Mouse (Mus musculus) intestine, embryonic 15.5 days (tissue): ENCODE results near the gene Dnajc12. TPM values are rescaled to one million over a fixed set of nuclear protein-coding genes. Genes with fewer than 3 reads are reported as not detected.
A peak's percentile ranks its signal among the peaks of the same experiment; 100 is the strongest.
"Not testable (repeated sequence)": the region's sequence is repeated elsewhere in the genome, so short reads cannot be mapped to it uniquely, and the experiment has no call there.

Source experiments
- ATAC-seq: fragments of 200-750 bp; cut with Nextera tagmentation; 2 replicates; pipeline ENCODE4 v1.8.0; 2017; ENCODE audit warnings: moderate TSS enrichment, moderate library complexity
- H3K27ac ChIP-seq: fragments of 300-500 bp; sonication (generic); 2 replicates; pipeline ENCODE4 v1.5.1; 2015; ENCODE audit warnings: mild to moderate bottlenecking, inconsistent platforms
- H3K27me3 ChIP-seq: fragments of 300-500 bp; sonication (generic); replicated peaks from 2 replicates; pipeline ENCODE4 v1.6.1; 2015; ENCODE audit warnings: inconsistent platforms
- H3K36me3 ChIP-seq: fragments of 300-500 bp; sonication (generic); 2 replicates; pipeline ENCODE4 v1.6.1; 2015; ENCODE audit warnings: inconsistent platforms
- H3K4me1 ChIP-seq: fragments of 300-500 bp; sonication (generic); replicated peaks from 2 replicates; pipeline ENCODE4 v1.6.1; 2015; ENCODE audit warnings: inconsistent platforms
- H3K4me2 ChIP-seq: fragments of 300-500 bp; sonication (generic); replicated peaks from 2 replicates; pipeline ENCODE4 v1.6.1; 2015; ENCODE audit warnings: mild to moderate bottlenecking, inconsistent platforms
- H3K4me3 ChIP-seq: fragments of 300-500 bp; sonication (generic); replicated peaks from 2 replicates; pipeline ENCODE4 v1.5.1; 2015; ENCODE audit warnings: inconsistent platforms
- H3K9ac ChIP-seq: fragments of 300-500 bp; sonication (generic); 2 replicates; pipeline ENCODE4 v1.6.1; 2015; ENCODE audit warnings: inconsistent platforms
- H3K9me3 ChIP-seq: fragments of 300-500 bp; sonication (generic); 2 replicates; pipeline ENCODE4 v1.6.1; 2016; ENCODE audit warnings: inconsistent platforms
- WGBS: fragments of 180-500 bp; shearing (Covaris S2); methylation state at CpG from one replicate; pipeline ENCODE4 v1.1.7; 2015; 5-methylcytosine and 5-hydroxymethylcytosine counted together
- polyA plus RNA-seq: library from polyadenylated mRNA; unstranded; fragments of >200 nt; fragmentation: Nextera tagmentation; extraction: Ambion mirVana; gene quantifications from 2 replicates; pipeline ENCODE4 v1.2.1, GENCODE M21; 2015

Dnajc12 gene
- polyA plus RNA-seq, 1 experiment from 2014 or later, result 9.8 TPM

DNA sequence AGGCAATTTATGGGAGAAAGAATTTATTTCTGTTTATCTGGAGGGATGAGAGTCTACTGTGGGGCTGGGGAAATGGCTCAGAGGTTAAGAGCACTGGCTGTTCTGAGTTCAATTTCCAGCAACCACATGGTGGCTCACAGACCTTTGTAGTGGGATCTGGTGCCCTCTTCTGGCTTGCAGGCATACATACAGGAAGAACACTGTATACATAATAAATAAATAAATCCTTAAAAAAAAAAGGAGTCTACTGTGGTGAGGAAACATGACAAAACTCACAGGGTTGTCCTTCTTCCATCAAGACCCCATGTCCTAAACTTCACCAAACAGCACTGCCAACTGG is 42.2 kb downstream of the Dnajc12 start:
- Histone ChIP-seq H3K27me3 (no peaks in the 10 kb centered on the region), H3K4me3 (no peak overlapping the region), H3K4me2 (no peak overlapping the region), H3K9me3 (no peaks in the 10 kb centered on the region), H3K4me1 (no peaks in the 10 kb centered on the region), H3K36me3 (no peaks in the 10 kb centered on the region), H3K27ac (no peak overlapping the region), H3K9ac (no peak overlapping the region)
- ATAC-seq, result no peak

- Histone ChIP-seq H3K27ac (no peak overlapping the region), H3K36me3 (no peaks in the 10 kb centered on the region), H3K9ac (no peak overlapping the region), H3K4me3 (no peak overlapping the region), H3K27me3 (no peaks in the 10 kb centered on the region), H3K9me3 (no peaks in the 10 kb centered on the region), H3K4me2 (no peak overlapping the region), H3K4me1 (no peaks in the 10 kb centered on the region)
- WGBS, result 84% methylated on average over 8 of the region's 8 CpGs
- no peak for ATAC-seq
These were observed 44.9 kb downstream of the Dnajc12 start for GRCm38 (mm10) chr10:63427146-63427545.

DNA sequence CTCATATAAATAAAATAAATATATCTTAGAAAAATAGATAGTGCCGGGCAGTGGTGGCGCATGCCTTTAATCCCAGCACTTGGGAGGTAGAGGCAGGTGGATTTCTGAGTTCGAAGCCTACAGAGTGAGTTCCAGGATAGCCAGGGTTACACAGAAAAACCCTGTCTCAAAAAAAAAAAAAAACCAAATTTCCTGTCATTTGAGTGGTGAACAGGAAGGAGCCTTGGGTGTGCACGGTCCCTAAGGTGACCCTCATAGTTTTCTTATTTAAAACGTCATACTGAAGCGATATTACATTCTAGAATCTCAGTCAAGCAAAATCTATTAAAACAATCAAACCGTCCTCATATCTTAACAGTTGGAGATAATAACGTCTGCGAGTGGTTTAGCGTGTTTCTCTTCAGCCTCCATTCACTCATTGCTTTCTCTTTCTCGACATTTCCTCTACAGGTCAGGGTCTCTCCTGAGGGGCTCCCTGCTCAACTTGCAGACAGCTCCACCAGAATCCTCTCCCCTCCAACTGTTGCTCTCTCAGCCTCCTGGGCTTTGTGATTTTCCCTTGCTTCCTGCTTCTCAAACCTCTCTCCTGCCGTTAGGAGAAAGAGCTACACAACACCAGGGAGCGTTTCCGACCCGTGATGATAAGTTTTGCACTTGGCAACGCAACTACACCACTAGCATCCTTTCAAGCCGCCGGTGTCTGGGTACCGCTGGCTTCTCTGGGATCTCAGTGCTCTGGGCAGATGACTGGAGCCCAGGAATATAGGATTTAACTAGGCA is 46.2 kb downstream of the Dnajc12 start:
- Histone ChIP-seq H3K4me3 (peak overlapping the region; percentile 80), H3K27me3 (no peaks in the 10 kb centered on the region), H3K36me3 (no peaks in the 10 kb centered on the region), H3K4me2 (peak overlapping the region; percentile 75), H3K4me1 (no peaks in the 10 kb centered on the region), H3K9ac (peak overlapping the region; percentile 18; the same call in 1 of the 2 replicates), H3K27ac (peak overlapping the region; percentile 37), H3K9me3 (no peaks in the 10 kb centered on the region)
- ATAC-seq, result no peak
- WGBS, result 20% methylated on average over 19 of the region's 19 CpGs

GRCm38 (mm10) chr10:63429023-63429340 is 46.7 kb downstream of the Dnajc12 start:
- H3K27ac ChIP-seq, result peak overlapping the region; percentile 37; the same call in 1 of the 2 replicates

DNA sequence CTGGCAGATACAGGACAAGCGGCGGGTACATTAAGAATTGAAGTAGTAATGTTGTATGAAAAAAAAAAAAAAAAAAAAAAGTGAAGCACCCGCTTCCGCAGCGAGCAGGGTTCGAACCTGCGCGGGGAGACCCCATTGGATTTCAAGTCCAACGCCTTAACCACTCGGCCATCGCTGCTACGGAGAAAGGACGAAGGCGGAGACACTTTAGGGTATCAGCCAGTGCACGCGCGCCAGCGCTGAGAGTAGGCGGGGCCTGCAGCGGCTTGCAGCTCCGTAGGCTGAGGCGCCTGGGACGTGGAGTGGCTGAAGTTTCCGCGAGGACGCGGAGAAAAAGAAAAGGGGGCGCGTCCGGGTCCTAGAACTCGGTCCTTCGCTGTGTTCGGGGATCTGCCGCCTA is 47.1 kb downstream of the Dnajc12 start:
- Histone ChIP-seq H3K4me3 (peak overlapping the region; percentile 80), H3K27me3 (no peaks in the 10 kb centered on the region), H3K4me1 (no peaks in the 10 kb centered on the region), H3K4me2 (peak overlapping the region; percentile 75), H3K9me3 (no peaks in the 10 kb centered on the region), H3K27ac (peak overlapping the region; percentile 53), H3K9ac (peak overlapping the region; percentile 50), H3K36me3 (no peaks in the 10 kb centered on the region)
- WGBS, result under 1% methylated on average over 34 of the region's 34 CpGs
- ATAC-seq, result peak; percentile 95

More at GRCm38 (mm10) chr10:63429023-63429340, 46.7 kb downstream of the Dnajc12 start:
- H3K9me3 ChIP-seq, result no peaks in the 10 kb centered on the region
- H3K4me1 ChIP-seq, result no peaks in the 10 kb centered on the region
- no peaks in the 10 kb centered on the region for H3K36me3 ChIP-seq
- WGBS, result 2% methylated on average over 11 of the region's 11 CpGs
- peak overlapping the region; percentile 75 for H3K4me2 ChIP-seq
- peak overlapping the region; percentile 18; the same call in 1 of the 2 replicates for H3K9ac ChIP-seq
- peak overlapping the region; percentile 80 for H3K4me3 ChIP-seq
- no peak for ATAC-seq
- no peaks in the 10 kb centered on the region for H3K27me3 ChIP-seq

- Histone ChIP-seq H3K9ac (peak within 1 kb of the TSS; percentile 50), H3K4me2 (peak within 1 kb of the TSS; percentile 75), H3K27ac (peak within 1 kb of the TSS; percentile 53), H3K4me1 (no peaks in the 10 kb centered on the region), H3K9me3 (no peaks in the 10 kb centered on the region), H3K36me3 (no peaks in the 10 kb centered on the region), H3K27me3 (no peaks in the 10 kb centered on the region), H3K4me3 (peak within 1 kb of the TSS; percentile 80)
- WGBS, result under 1% methylated on average over 55 of the region's 55 CpGs
- ATAC-seq, result peak; percentile 96
These were observed 47.6 kb downstream of the Dnajc12 start, which contains the start of gene Ctnna3 for GRCm38 (mm10) chr10:63429785-63430305. TSS of gene Ctnna3 (plus strand) at chr10:63430098.

DNA sequence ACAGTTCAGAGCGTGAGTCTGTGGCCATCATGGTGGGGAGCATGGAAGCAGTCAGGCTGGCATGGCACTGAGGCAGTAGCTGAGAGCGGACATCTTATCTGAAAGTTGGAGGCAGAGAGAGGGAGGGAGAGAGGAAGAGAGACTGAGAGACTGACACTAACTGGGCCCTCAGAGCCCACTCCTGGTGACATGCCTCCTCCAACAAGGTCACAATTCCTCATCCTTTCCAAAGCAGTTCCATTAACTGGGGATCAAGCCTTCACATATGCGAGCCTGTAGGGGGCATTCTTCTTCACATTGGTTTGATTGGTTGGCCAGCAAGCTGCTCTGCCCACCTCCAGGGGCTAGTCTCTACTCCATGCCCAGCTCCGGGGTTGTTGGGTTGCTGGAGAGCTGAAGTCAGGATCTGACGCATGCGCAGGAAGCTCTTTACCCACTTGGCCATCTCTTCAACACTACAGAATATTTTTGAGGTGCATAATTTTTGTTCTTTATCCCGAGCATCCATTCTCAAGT is 49.0 kb downstream of the Dnajc12 start:
- Histone ChIP-seq H3K9me3 (no peaks in the 10 kb centered on the region), H3K9ac (no peak overlapping the region), H3K4me2 (no peak overlapping the region), H3K27ac (no peak overlapping the region), H3K27me3 (no peaks in the 10 kb centered on the region), H3K4me1 (no peaks in the 10 kb centered on the region), H3K4me3 (no peak overlapping the region), H3K36me3 (no peaks in the 10 kb centered on the region)
- no peak for ATAC-seq
- WGBS, result 87% methylated on average over 7 of the region's 7 CpGs

- no peak for ATAC-seq
- Histone ChIP-seq H3K36me3 (no peaks in the 10 kb centered on the region), H3K4me2 (no peak overlapping the region), H3K27me3 (no peaks in the 10 kb centered on the region), H3K9ac (no peak overlapping the region), H3K4me1 (no peaks in the 10 kb centered on the region), H3K9me3 (no peaks in the 10 kb centered on the region), H3K4me3 (no peak overlapping the region), H3K27ac (no peak overlapping the region)
- WGBS, result 90% methylated on average over 8 of the region's 8 CpGs
These were observed 49.9 kb downstream of the Dnajc12 start for GRCm38 (mm10) chr10:63432099-63432498.

DNA sequence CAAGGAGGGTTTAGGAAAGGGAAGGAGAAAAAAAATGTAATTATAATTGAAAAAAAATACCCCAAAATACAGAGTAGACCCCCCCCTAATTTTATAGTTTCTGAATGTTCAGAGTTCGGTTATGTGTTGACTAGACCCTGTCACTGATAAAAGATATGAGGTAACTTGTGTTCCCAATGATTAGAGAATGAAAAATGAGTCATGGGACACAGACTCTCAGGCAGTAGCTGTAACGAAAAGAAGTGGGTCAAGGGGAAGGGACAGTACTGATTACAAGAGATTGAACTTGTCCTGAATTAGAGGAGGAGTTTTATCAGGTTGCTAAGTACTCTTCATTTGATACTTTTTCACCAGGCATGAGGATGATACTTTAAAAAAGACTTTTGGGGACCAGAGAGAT is 50.6 kb downstream of the Dnajc12 start:
- ATAC-seq, result no peak
- Histone ChIP-seq H3K9me3 (no peaks in the 10 kb centered on the region), H3K4me3 (no peak overlapping the region), H3K4me1 (no peaks in the 10 kb centered on the region), H3K27ac (no peak overlapping the region), H3K36me3 (no peaks in the 10 kb centered on the region), H3K27me3 (no peaks in the 10 kb centered on the region), H3K9ac (no peak overlapping the region), H3K4me2 (no peak overlapping the region)
- 62% methylated on average over 2 of the region's 2 CpGs for WGBS

DNA sequence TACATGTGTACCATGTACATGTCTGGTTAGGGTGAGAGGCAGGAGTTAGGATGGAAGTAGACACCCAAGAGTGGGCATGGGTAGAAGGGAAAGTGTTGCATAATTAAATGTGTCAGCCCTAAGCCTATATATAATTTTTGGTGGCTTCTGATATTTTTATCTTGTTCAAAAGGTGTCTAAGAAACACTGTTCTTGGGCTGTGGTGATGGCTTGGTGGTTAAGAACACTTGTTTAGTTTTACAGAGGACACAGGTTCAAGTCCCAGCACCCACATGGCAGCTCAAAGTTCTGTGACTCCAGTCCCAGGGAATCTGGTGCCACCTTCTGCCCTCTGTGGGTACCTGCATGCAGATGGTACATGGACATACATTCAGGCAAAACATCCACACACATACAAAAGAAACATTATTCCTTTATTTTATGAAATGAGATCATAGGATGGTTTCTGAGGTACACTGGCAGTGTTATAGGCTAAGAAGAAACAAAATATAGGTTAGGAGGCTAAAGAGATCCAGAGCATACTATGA is 56.6 kb downstream of the Dnajc12 start:
- no peak overlapping the region for H3K27ac ChIP-seq
- H3K4me1 ChIP-seq, result no peaks in the 10 kb centered on the region
- no peak for ATAC-seq
- H3K27me3 ChIP-seq, result no peaks in the 10 kb centered on the region
- H3K4me3 ChIP-seq, result no peak overlapping the region
- no peak overlapping the region for H3K9ac ChIP-seq
- H3K4me2 ChIP-seq, result no peak overlapping the region
- H3K9me3 ChIP-seq, result no peaks in the 10 kb centered on the region
- H3K36me3 ChIP-seq, result no peaks in the 10 kb centered on the region

- WGBS, result 59% methylated on average over 7 of the region's 7 CpGs
- Histone ChIP-seq H3K9ac (no peak overlapping the region), H3K9me3 (no peaks in the 10 kb centered on the region), H3K4me3 (no peak overlapping the region), H3K36me3 (no peaks in the 10 kb centered on the region), H3K4me2 (no peak overlapping the region), H3K27me3 (no peaks in the 10 kb centered on the region), H3K4me1 (no peaks in the 10 kb centered on the region), H3K27ac (no peak overlapping the region)
- ATAC-seq, result no peak
These were observed 57.5 kb downstream of the Dnajc12 start for GRCm38 (mm10) chr10:63439694-63440228.

- ATAC-seq, result not testable (repeated sequence)
These were observed 62.6 kb downstream of the Dnajc12 start for GRCm38 (mm10) chr10:63444602-63445387.

More at GRCm38 (mm10) chr10:63444602-63445387, 62.6 kb downstream of the Dnajc12 start:
- H3K4me2 ChIP-seq, H3K36me3 ChIP-seq, H3K9ac ChIP-seq, H3K4me3 ChIP-seq, H3K9me3 ChIP-seq, H3K27me3 ChIP-seq, H3K4me1 ChIP-seq, H3K27ac ChIP-seq: not testable (repeated sequence)
- WGBS, result 79% methylated on average over 13 of the region's 13 CpGs
